Mouse (Mus musculus) midbrain, embryonic 10.5 days (tissue): ENCODE results near the gene E2f8. TPM values are rescaled to one million over a fixed set of nuclear protein-coding genes. Genes with fewer than 3 reads are reported as not detected.

Experiments
- DNase-seq: peaks from one replicate; pipeline ENCODE4 v3.0.0-alpha.2; 2017; ENCODE audit warnings: low spot score
- H3K27ac ChIP-seq: fragments of 300-500 bp; sonication (generic); replicated peaks from 2 replicates; pipeline ENCODE4 v1.5.1; 2016; ENCODE audit warnings: mild to moderate bottlenecking
- H3K27me3 ChIP-seq: fragments of 300-500 bp; sonication (generic); 2 replicates; pipeline ENCODE4 v1.6.1; 2016; ENCODE audit warnings: low read depth, mild to moderate bottlenecking; ENCODE audit not compliant: poor library complexity, severe bottlenecking
- H3K36me3 ChIP-seq: fragments of 300-500 bp; sonication (generic); 2 replicates; pipeline ENCODE4 v1.6.1; 2016; ENCODE audit warnings: mild to moderate bottlenecking, moderate library complexity
- H3K4me1 ChIP-seq: fragments of 300-500 bp; sonication (generic); 2 replicates; pipeline ENCODE4 v1.6.1; 2016
- H3K4me3 ChIP-seq: fragments of 300-500 bp; sonication (generic); 2 replicates; pipeline ENCODE4 v1.5.1; 2016; ENCODE audit warnings: mild to moderate bottlenecking, moderate library complexity
- H3K9me3 ChIP-seq: fragments of 300-500 bp; sonication (generic); replicated peaks from 2 replicates; pipeline ENCODE4 v1.6.1; 2016; ENCODE audit warnings: mild to moderate bottlenecking
- WGBS: fragments of 180-500 bp; shearing (Covaris S2); methylation state at CpG from one replicate; pipeline ENCODE4 v1.1.7; 2016; 5-methylcytosine and 5-hydroxymethylcytosine counted together
- polyA plus RNA-seq: library from polyadenylated mRNA; unstranded; fragments of >200 nt; fragmentation: Nextera tagmentation; extraction: Ambion mirVana; gene quantifications from 2 replicates; pipeline ENCODE4 v1.2.1, GENCODE M21; 2016

Gene E2f8
- polyA plus RNA-seq, 1 experiment from 2014 or later, result 17.1 TPM

DNA sequence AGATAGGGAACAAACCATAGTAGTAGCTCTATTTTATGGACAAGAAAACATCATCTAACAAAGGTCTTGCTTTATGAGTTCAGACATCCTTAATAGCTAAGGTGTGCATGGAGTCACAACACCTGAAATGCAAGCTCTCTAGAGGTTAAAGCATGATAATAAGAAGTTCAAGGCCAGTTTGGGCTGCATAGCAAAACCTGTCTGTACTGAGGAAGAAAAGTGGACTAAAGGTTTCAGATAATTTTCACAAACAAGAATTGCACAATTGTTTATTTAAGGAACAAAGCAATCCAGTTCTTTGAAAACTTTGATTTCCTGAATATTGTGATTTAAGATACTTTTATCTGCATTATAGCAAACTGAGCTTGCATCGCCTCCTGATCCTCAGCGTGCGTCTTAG lies 57.8 kb downstream of the E2f8 start:
- Histone ChIP-seq H3K4me1 (peaks cover 7% of the 10 kb centered on the region; the same call in 1 of the 2 replicates), H3K27me3 (peaks cover 17% of the 10 kb centered on the region), H3K9me3 (no peaks in the 10 kb centered on the region), H3K36me3 (peaks cover 93% of the 10 kb centered on the region), H3K4me3 (no peak overlapping the region), H3K27ac (no peak overlapping the region)
- WGBS, result 98% methylated on average over 3 of the region's 3 CpGs
- no peak for DNase-seq

DNA sequence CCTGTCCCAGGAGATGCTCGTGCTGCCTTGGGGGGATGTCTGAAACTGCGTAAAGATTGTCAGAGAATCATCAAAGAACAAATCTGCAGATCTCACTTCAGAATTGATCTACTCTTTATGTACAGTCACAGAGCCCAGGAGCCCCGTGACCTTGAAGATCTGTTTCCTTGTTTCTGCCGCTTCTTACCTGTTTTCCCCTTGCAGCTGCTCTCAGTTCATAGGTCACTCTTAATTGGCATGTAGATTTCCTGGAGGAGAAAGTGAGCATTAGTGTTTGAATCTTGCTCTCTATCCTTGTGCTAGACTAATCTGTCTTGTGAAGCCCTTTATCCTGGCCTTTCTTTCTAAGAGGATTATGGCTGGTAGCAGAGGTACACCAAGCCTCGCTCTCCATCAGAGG lies 59.7 kb downstream of the E2f8 start:
- no peak for DNase-seq
- H3K36me3 ChIP-seq, result peaks cover 97% of the 10 kb centered on the region
- no peaks in the 10 kb centered on the region for H3K9me3 ChIP-seq
- no peak overlapping the region for H3K4me3 ChIP-seq
- H3K27me3 ChIP-seq, result peaks cover 4% of the 10 kb centered on the region; the same call in 1 of the 2 replicates
- 76% methylated on average over 5 of the region's 5 CpGs for WGBS
- no peak overlapping the region for H3K27ac ChIP-seq
- peaks cover 7% of the 10 kb centered on the region; the same call in 1 of the 2 replicates for H3K4me1 ChIP-seq

Other genes starting within 250 kb of the E2f8 start
- gene Mrgprb3, start 237.8 kb downstream of the E2f8 start, polyA plus RNA-seq, result not detected in 2 replicates
- 30.9 and 34.0 TPM in 2 replicates for gene Zdhhc13, start 92.6 kb downstream of the E2f8 start, polyA plus RNA-seq
- 0.22 TPM in 1 of 2 replicates, not detected in the other for gene Csrp3, start 33.6 kb downstream of the E2f8 start, polyA plus RNA-seq
- gene Nav2, start 27.1 kb upstream of the E2f8 start, polyA plus RNA-seq, result 13.7 and 19.4 TPM in 2 replicates